ENCODE assay signal across 11 mouse cellular contexts in genomic region chr9:83657652-83658002, GRCm38 (mm10).
A peak's percentile ranks its signal among the peaks of the same experiment; 100 is the strongest.
DNase-seq lines count a peak whose midpoint lies in the region; ATAC-seq lines count a peak whose summit lies in the region.
"Had no signal": no experiment of that assay in that cellular context is flagged by ENCODE, and none has a peak within 500 bp of the region (broad histone marks: within the 10 kb centered on the region; RNA-seq: fewer than 3 reads in every experiment).

No protein-coding gene starts in this region.

- H3K27me3 ChIP-seq in lung, embryonic 15.5 days: no peaks in the 10 kb centered on the region
- H3K27me3 ChIP-seq in hindbrain, embryonic 11.5 days (ENCODE audit: control insufficient read depth, insufficient read depth, low read length): no peaks in the 10 kb centered on the region
- H3K27me3 ChIP-seq in neural tube, embryonic 13.5 days: no peaks in the 10 kb centered on the region
- H3K27me3 ChIP-seq: limb, embryonic 13.5 days had no signal

- H3K4me1 ChIP-seq in lung, embryonic 15.5 days: peaks cover 4% of the 10 kb centered on the region; the same call in 1 of the 2 replicates
- H3K4me1 ChIP-seq in hindbrain, embryonic 11.5 days (replicated peaks; ENCODE audit: control insufficient read depth, insufficient read depth, low read length): no peaks in the 10 kb centered on the region
- peaks cover 5% of the 10 kb centered on the region; the same call in 1 of the 2 replicates for H3K4me1 ChIP-seq in neural tube, embryonic 13.5 days (replicated peaks)

- H3K4me2 ChIP-seq in lung, embryonic 15.5 days: peak overlapping the region; percentile 35
- H3K4me2 ChIP-seq in hindbrain, embryonic 11.5 days (replicated peaks; ENCODE audit: low read depth, low read length): no peak overlapping the region
- H3K4me2 ChIP-seq in neural tube, embryonic 13.5 days: peak overlapping the region; percentile 44
- H3K4me2 ChIP-seq: limb, embryonic 13.5 days had no signal

- intact Hi-C loops in heart, postnatal 10 days (cut with DNase I): no loop called here

- ATAC-seq in lung, embryonic 15.5 days (ENCODE audit: borderline replicate concordance, extremely low read depth, low FRiP score, low TSS enrichment): peak; percentile 58; the same call in 1 of the 2 replicates
- ATAC-seq in hindbrain, embryonic 11.5 days (ENCODE audit: low FRiP score): peak; percentile 76
- peak; percentile 89 for ATAC-seq in neural tube, embryonic 13.5 days (ENCODE audit: low read depth)

- no peak overlapping the region for H3K27ac ChIP-seq in lung, embryonic 15.5 days
- no peak overlapping the region for H3K27ac ChIP-seq in hindbrain, embryonic 11.5 days (ENCODE audit: low read depth, low read length)
- peak overlapping the region; percentile 80 for H3K27ac ChIP-seq in neural tube, embryonic 13.5 days (replicated peaks)
- H3K27ac ChIP-seq: limb, embryonic 13.5 days had no signal

- H3K4me3 ChIP-seq in lung, embryonic 15.5 days: no peak overlapping the region
- no peak overlapping the region for H3K4me3 ChIP-seq in hindbrain, embryonic 11.5 days (ENCODE audit: low read depth, low read length)
- peak overlapping the region; percentile 13 for H3K4me3 ChIP-seq in neural tube, embryonic 13.5 days
- H3K4me3 ChIP-seq: limb, embryonic 13.5 days had no signal

- 29% methylated on average over 6 of the region's 6 CpGs for WGBS in lung, embryonic 15.5 days
- 33% methylated on average over 6 of the region's 6 CpGs for whole genome bisulfite sequencing in hindbrain, embryonic 11.5 days
- WGBS in neural tube, embryonic 13.5 days: 32% methylated on average over 6 of the region's 6 CpGs

- H3K9me3 ChIP-seq in lung, embryonic 15.5 days: no peaks in the 10 kb centered on the region
- no peaks in the 10 kb centered on the region for H3K9me3 ChIP-seq in hindbrain, embryonic 11.5 days (ENCODE audit: control insufficient read depth, low read length)
- no peaks in the 10 kb centered on the region; the same call in 1 of the 2 replicates for H3K9me3 ChIP-seq in neural tube, embryonic 13.5 days
- H3K9me3 ChIP-seq: limb, embryonic 13.5 days had no signal

- H3K9ac ChIP-seq in lung, embryonic 15.5 days: no peak overlapping the region
- H3K9ac ChIP-seq in hindbrain, embryonic 11.5 days (ENCODE audit: low read depth, low read length): no peak overlapping the region
- peak overlapping the region; percentile 39; the same call in 1 of the 2 replicates for H3K9ac ChIP-seq in neural tube, embryonic 13.5 days
- H3K9ac ChIP-seq: limb, embryonic 13.5 days had no signal

- DNase-seq in heart, adult 11 months: peak; percentile 41
- DNase-seq in heart, postnatal 10 days: no peak
- no peak for DNase-seq in lung, postnatal 25 days (ENCODE audit: low spot score)
- no peak for DNase-seq in hindbrain, embryonic 11.5 days (ENCODE audit: low spot score)
- DNase-seq in layer of hippocampus, adult 18-20 months (ENCODE audit: low spot score in 2 of 2): no peak
- DNase-seq in cerebellum, postnatal 36 days: no peak
- DNase-seq: B cell, adult 2 months; thymus, postnatal 4 days had no signal

- no peaks in the 10 kb centered on the region for H3K36me3 ChIP-seq in lung, embryonic 15.5 days
- no peaks in the 10 kb centered on the region for H3K36me3 ChIP-seq in hindbrain, embryonic 11.5 days (ENCODE audit: control insufficient read depth, insufficient read depth, low read length)
- no peaks in the 10 kb centered on the region for H3K36me3 ChIP-seq in neural tube, embryonic 13.5 days
- H3K36me3 ChIP-seq: limb, embryonic 13.5 days had no signal
